Mouse (Mus musculus) liver, postnatal 0 days (tissue): ENCODE results near the gene Golga4.

Experiments used
- CTCF ChIP-seq: sonication (generic); IDR thresholded peaks from 2 replicates; pipeline ENCODE4 v1.5.1; 2016; ENCODE audit warnings: antibody characterized with exemption, low read depth
- EP300 ChIP-seq: IDR thresholded peaks from 2 replicates; pipeline ENCODE4 v1.6.1; 2016; ENCODE audit warnings: antibody characterized with exemption, low read depth, mild to moderate bottlenecking

DNA sequence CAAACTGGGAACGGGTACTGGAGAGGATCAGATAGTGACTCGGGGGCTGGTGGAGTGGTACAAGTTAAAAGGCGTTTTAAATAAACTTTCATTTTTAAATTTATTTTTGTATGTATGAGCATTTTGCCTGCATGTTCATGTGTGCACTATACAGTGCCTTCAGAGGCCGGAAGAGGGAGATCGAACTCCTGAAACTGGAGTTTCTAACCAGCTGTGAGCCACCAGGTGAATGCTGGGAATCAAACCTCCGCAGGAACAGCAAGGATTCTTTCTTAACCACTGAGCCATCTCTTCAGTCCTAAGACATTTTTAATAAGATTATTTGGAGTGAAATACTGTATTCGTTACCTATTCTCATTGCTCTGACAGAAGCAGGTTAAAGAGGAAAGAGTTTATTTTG lies 8.0 kb upstream of the Golga4 start:
- no peak for TF ChIP-seq CTCF
- no peak for TF ChIP-seq EP300
